Mouse (Mus musculus) myocyte (in vitro differentiated cells): ENCODE measurements at regions not wholly inside any gene's neighbourhood (a gene's known extent, or its start where the extent isn't known, plus 50 kb on each side); places are given as distances from the start of the nearest gene placed in this dataset.

Experiments
- H3K27me3 ChIP-seq: one replicate; pipeline ENCODE4 v1.6.1; 2011; ENCODE audit not compliant: control insufficient read depth, insufficient read depth, insufficient read length
- H3K36me3 ChIP-seq: one replicate; pipeline ENCODE4 v1.6.1; 2011; ENCODE audit not compliant: control insufficient read depth, insufficient read depth
- H3K4me2 ChIP-seq: one replicate; pipeline ENCODE4 v1.6.1; 2011; ENCODE audit warnings: low read depth, control low read depth
- H3K4me3 ChIP-seq: one replicate; pipeline ENCODE4 v1.5.1; 2011; ENCODE audit warnings: mild to moderate bottlenecking, control low read depth, moderate library complexity
- H3K79me2 ChIP-seq: one replicate; pipeline ENCODE4 v1.6.1; 2011; ENCODE audit not compliant: control insufficient read depth, insufficient read depth
- H3ac ChIP-seq: one replicate; pipeline ENCODE4 v1.6.1; 2011; ENCODE audit not compliant: control insufficient read depth, insufficient read length
- CEBPB ChIP-seq: IDR thresholded peaks from 2 replicates; pipeline ENCODE4 v1.6.1; 2011; ENCODE audit warnings: mild to moderate bottlenecking, moderate library complexity; ENCODE audit not compliant: poor library complexity, insufficient read depth, severe bottlenecking
- E2F4 ChIP-seq: IDR thresholded peaks from one replicate; pipeline ENCODE4 v1.6.1; 2011; ENCODE audit warnings: mild to moderate bottlenecking, control low read depth, moderate library complexity; ENCODE audit not compliant: insufficient read depth
- MAX ChIP-seq: IDR thresholded peaks from one replicate; pipeline ENCODE4 v1.6.1; 2011; ENCODE audit warnings: low read depth, mild to moderate bottlenecking, control low read depth
- MYOD1 ChIP-seq, 3 experiments: IDR thresholded peaks; one replicate each; pipeline ENCODE4 v1.6.1; 2011; ENCODE audit warnings: control low read depth in 2 of 3, low read depth in 2 of 3, mild to moderate bottlenecking in 2 of 3, moderate library complexity in 1 of 3; ENCODE audit not compliant: insufficient read length in 2 of 3, control insufficient read depth in 1 of 3
- MYOG ChIP-seq, 3 experiments: IDR thresholded peaks; one replicate each; pipeline ENCODE4 v1.6.1; 2011; ENCODE audit warnings: control low read depth in 2 of 3, low read depth in 2 of 3, mild to moderate bottlenecking in 2 of 3; ENCODE audit not compliant: insufficient read length in 2 of 3, control insufficient read depth in 1 of 3, insufficient read depth in 1 of 3
- POLR2A ChIP-seq: IDR thresholded peaks from one replicate; pipeline ENCODE4 v1.6.1; 2011; ENCODE audit warnings: low read depth, mild to moderate bottlenecking, control low read depth, moderate library complexity; ENCODE audit not compliant: insufficient read length
- POLR2AphosphoS2 ChIP-seq: IDR thresholded peaks from one replicate; pipeline ENCODE4 v1.6.1; 2011; ENCODE audit warnings: low read depth, control low read depth; ENCODE audit not compliant: insufficient read length
- REST ChIP-seq: IDR thresholded peaks from one replicate; pipeline ENCODE4 v1.6.1; 2011; ENCODE audit warnings: mild to moderate bottlenecking, control low read depth, moderate library complexity; ENCODE audit not compliant: insufficient read depth, insufficient read length
- SRF ChIP-seq: IDR thresholded peaks from one replicate; pipeline ENCODE4 v1.6.1; 2011; ENCODE audit warnings: low read depth; ENCODE audit not compliant: control insufficient read depth, insufficient read length
- TCF12 ChIP-seq: IDR thresholded peaks from one replicate; pipeline ENCODE4 v1.6.1; 2011; ENCODE audit warnings: mild to moderate bottlenecking, control low read depth; ENCODE audit not compliant: poor library complexity, insufficient read depth, severe bottlenecking
- TCF3 ChIP-seq: IDR thresholded peaks from one replicate; pipeline ENCODE4 v1.6.1; 2011; ENCODE audit warnings: low read depth, control low read depth; ENCODE audit not compliant: insufficient read length
- USF1 ChIP-seq: IDR thresholded peaks from one replicate; pipeline ENCODE4 v1.6.1; 2011; ENCODE audit warnings: low read depth, mild to moderate bottlenecking, control low read depth, moderate library complexity

GRCm38 (mm10) chrX:11718778-11719177 is 391.2 kb downstream of the H2al1j start:
- H3K36me3 ChIP-seq = no peaks in the 10 kb centered on the region
- H3K4me3 ChIP-seq = no peak overlapping the region
- no peak for TF ChIP-seq POLR2A

GRCm38 (mm10) chrX:11720517-11720916 is 392.9 kb downstream of the H2al1j start:
- Histone ChIP-seq H3K79me2 (no peaks in the 10 kb centered on the region), H3K27me3 (no peaks in the 10 kb centered on the region), H3ac (no peak overlapping the region), H3K36me3 (no peaks in the 10 kb centered on the region), H3K4me2 (no peak overlapping the region), H3K4me3 (no peak overlapping the region)
- TF ChIP-seq POLR2AphosphoS2 (no peak), MYOG (IDR thresholded peaks at IDR 0.05; ENCODE audit: control insufficient read depth in 1 of 3, insufficient read depth in 1 of 3, insufficient read length in 2 of 3, low read depth in 2 of 3) (peak in 1 of 3 experiments; percentile 20), POLR2A (no peak), CEBPB (no peak), SRF (peak; percentile 79), E2F4 (no peak)

More at GRCm38 (mm10) chrX:11718778-11719177, 391.2 kb downstream of the H2al1j start:
- Histone ChIP-seq H3K27me3 (no peaks in the 10 kb centered on the region), H3ac (no peak overlapping the region), H3K79me2 (no peaks in the 10 kb centered on the region), H3K4me2 (no peak overlapping the region)

GRCm38 (mm10) chrX:11722730-11723129 is 395.1 kb downstream of the H2al1j start:
- Histone ChIP-seq H3K27me3 (no peaks in the 10 kb centered on the region), H3K4me2 (no peak overlapping the region), H3ac (no peak overlapping the region), H3K4me3 (no peak overlapping the region), H3K36me3 (no peaks in the 10 kb centered on the region), H3K79me2 (no peaks in the 10 kb centered on the region)
- TF ChIP-seq MYOD1 (IDR thresholded peaks at IDR 0.05; ENCODE audit: control insufficient read depth in 1 of 3, insufficient read length in 2 of 3, low read depth in 2 of 3) (no peak), E2F4 (no peak), REST (no peak), CEBPB (no peak), POLR2AphosphoS2 (no peak), MYOG (IDR thresholded peaks at IDR 0.05; ENCODE audit: control insufficient read depth in 1 of 3, insufficient read depth in 1 of 3, insufficient read length in 2 of 3, low read depth in 2 of 3) (no peak), POLR2A (no peak), TCF12 (no peak), TCF3 (no peak)

- TF ChIP-seq MAX = no peak
- no peak for TF ChIP-seq E2F4
- H3K4me3 ChIP-seq = no peak overlapping the region
- no peaks in the 10 kb centered on the region for H3K27me3 ChIP-seq
- H3ac ChIP-seq = no peak overlapping the region
- H3K36me3 ChIP-seq = no peaks in the 10 kb centered on the region
- no peak overlapping the region for H3K4me2 ChIP-seq
- H3K79me2 ChIP-seq = no peaks in the 10 kb centered on the region
These were observed 397.1 kb downstream of the H2al1j start for GRCm38 (mm10) chrX:11724718-11725117.

GRCm38 (mm10) chrX:11726524-11727231 is 399.1 kb downstream of the H2al1j start:
- no peaks in the 10 kb centered on the region for H3K36me3 ChIP-seq
- H3K27me3 ChIP-seq = no peaks in the 10 kb centered on the region
- TF ChIP-seq USF1 (no peak), CEBPB (no peak), E2F4 (no peak), MAX (no peak), MYOD1 (IDR thresholded peaks at IDR 0.05; ENCODE audit: control insufficient read depth in 1 of 3, insufficient read length in 2 of 3, low read depth in 2 of 3) (no peak), TCF12 (no peak), MYOG (IDR thresholded peaks at IDR 0.05; ENCODE audit: control insufficient read depth in 1 of 3, insufficient read depth in 1 of 3, insufficient read length in 2 of 3, low read depth in 2 of 3) (no peak), SRF (no peak), POLR2A (no peak), POLR2AphosphoS2 (no peak), REST (no peak), TCF3 (no peak)
- H3K4me2 ChIP-seq = no peak overlapping the region
- H3K79me2 ChIP-seq = no peaks in the 10 kb centered on the region
- no peak overlapping the region for H3ac ChIP-seq
- H3K4me3 ChIP-seq = no peak overlapping the region
